Comparison of ENCODE assay signal across 8 mouse cellular contexts in the genomic region with DNA sequence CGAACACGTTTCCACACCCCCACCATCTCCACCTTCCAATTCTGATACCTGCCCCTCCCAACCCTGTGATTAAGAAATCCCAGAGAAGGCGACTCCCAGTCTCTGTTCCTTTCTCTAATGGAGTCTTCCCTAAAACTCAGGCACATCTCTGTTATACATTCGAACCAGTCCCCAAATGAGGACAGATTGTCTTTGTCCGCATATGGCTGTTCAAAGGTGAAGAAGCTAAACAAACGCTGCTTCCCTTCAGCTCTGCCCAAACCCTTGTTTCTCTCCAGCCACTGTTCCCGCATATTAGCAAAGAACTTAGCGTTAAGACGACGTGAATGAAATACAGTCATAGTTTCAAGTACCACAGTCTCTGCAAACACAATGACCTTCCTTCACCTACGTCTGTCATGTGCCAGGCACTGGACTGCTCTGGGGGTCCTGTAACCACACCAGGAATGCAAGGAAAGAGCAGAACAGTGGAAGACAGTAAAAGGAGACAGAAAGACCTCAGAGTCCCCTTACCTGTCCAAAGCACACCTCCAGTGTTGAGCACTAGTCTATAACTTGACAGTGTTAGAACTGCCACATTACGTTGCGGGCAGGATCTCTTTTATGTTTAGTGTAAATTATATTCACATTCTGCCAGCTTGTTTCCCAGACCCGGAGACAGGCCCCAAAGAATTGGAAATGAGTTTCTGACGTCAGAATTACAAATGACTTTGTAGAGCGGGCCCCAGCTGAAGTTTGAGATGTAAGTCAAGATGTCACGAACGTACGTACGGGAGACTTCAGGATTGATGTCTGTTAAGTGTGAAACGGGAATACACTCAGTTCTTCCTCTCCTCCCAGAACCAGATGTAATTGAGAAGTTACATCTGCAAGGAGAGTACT. TPM values are rescaled to one million over a fixed set of nuclear protein-coding genes. Genes with fewer than 3 reads are reported as not detected.
DNase-seq lines count a peak whose midpoint lies in the region; ATAC-seq and TF ChIP-seq lines count a peak whose summit lies in the region.

A gene (minus strand): TSS at position 51 of the 882 bp plus-strand sequence.

- no peak for TF ChIP-seq CTCF in kidney, adult 2 months (conservative IDR thresholded peaks at IDR 0.05; ENCODE audit: insufficient read depth, insufficient read length, low read depth, low read length)
- TF ChIP-seq CTCF in bone marrow macrophage, adult 2 months (IDR thresholded peaks at IDR 0.05; ENCODE audit: low read depth, low read length): no peak
- no peak for TF ChIP-seq CTCF in liver, postnatal 0 days (IDR thresholded peaks at IDR 0.05; ENCODE audit: low read depth)

- 80% methylated on average over 21 of the region's 21 CpGs for WGBS in kidney, adult 2 months
- 24% methylated on average over 21 of the region's 21 CpGs for WGBS in hindbrain, embryonic 14.5 days
- WGBS in liver, postnatal 0 days (ENCODE audit: insufficient replicate concordance): 71% methylated on average over 21 of the region's 21 CpGs

- H3K36me3 ChIP-seq in kidney, adult 2 months (ENCODE audit: control insufficient read depth, insufficient read depth, low read length): no peaks in the 10 kb centered on the region
- no peaks in the 10 kb centered on the region for H3K36me3 ChIP-seq in hindbrain, embryonic 14.5 days (replicated peaks; ENCODE audit: control insufficient read depth, insufficient read depth)
- H3K36me3 ChIP-seq in liver, postnatal 0 days (replicated peaks; ENCODE audit: insufficient read depth, low read length): no peaks in the 10 kb centered on the region

- H3K4me1 ChIP-seq in kidney, adult 2 months (ENCODE audit: control insufficient read depth, insufficient read depth, low read length): peaks cover 2% of the 10 kb centered on the region; the same call in 1 of the 2 replicates
- no peaks in the 10 kb centered on the region for H3K4me1 ChIP-seq in bone marrow macrophage, adult 2 months (ENCODE audit: control insufficient read depth, insufficient read depth, low read length)
- peaks cover 36% of the 10 kb centered on the region for H3K4me1 ChIP-seq in hindbrain, embryonic 14.5 days (replicated peaks; ENCODE audit: control insufficient read depth, insufficient read depth, low read length)
- peaks cover 7% of the 10 kb centered on the region for H3K4me1 ChIP-seq in liver, postnatal 0 days (ENCODE audit: insufficient read depth)

- no peaks in the 10 kb centered on the region for H3K9me3 ChIP-seq in hindbrain, embryonic 14.5 days (ENCODE audit: control insufficient read depth, low read length)
- H3K9me3 ChIP-seq in liver, postnatal 0 days (ENCODE audit: low read length): no peaks in the 10 kb centered on the region

- no peak for DNase-seq in kidney, adult 2 months
- DNase-seq in kidney, adult 11 months: no peak
- no peak for DNase-seq in hindbrain, embryonic 14.5 days (ENCODE audit: low spot score)
- DNase-seq in liver, postnatal 0 days: no peak
- no peak for DNase-seq in gastrocnemius, postnatal 14 days
- DNase-seq in gastrocnemius, adult 8-10 months (ENCODE audit: low spot score in 2 of 2): no peak
- DNase-seq in B cell, adult 2 months: no peak

- ATAC-seq in hindbrain, embryonic 14.5 days (ENCODE audit: low FRiP score): no peak
- no peak for ATAC-seq in liver, postnatal 0 days

- H3K27ac ChIP-seq in kidney, adult 2 months (ENCODE audit: insufficient read depth, low read depth, low read length): no peak within 1 kb of the TSS
- H3K27ac ChIP-seq in bone marrow macrophage, adult 2 months (ENCODE audit: insufficient read depth, low read depth, low read length): no peak within 1 kb of the TSS
- peak within 1 kb of the TSS; percentile 92 for H3K27ac ChIP-seq in hindbrain, embryonic 14.5 days
- no peak within 1 kb of the TSS for H3K27ac ChIP-seq in liver, postnatal 0 days (ENCODE audit: low read depth)

- H3K9ac ChIP-seq in hindbrain, embryonic 14.5 days: peak within 1 kb of the TSS; percentile 87
- H3K9ac ChIP-seq in liver, postnatal 0 days (replicated peaks): peak within 1 kb of the TSS; percentile 76

- TF ChIP-seq EP300 in liver, postnatal 0 days (IDR thresholded peaks at IDR 0.05; ENCODE audit: low read depth): no peak

- peak within 1 kb of the TSS; percentile 87 for H3K4me2 ChIP-seq in hindbrain, embryonic 14.5 days (replicated peaks)
- peak within 1 kb of the TSS; percentile 87 for H3K4me2 ChIP-seq in liver, postnatal 0 days (ENCODE audit: low read depth, low read length)

- intact Hi-C loops in gastrocnemius, postnatal 14 days (cut with DNase I; ENCODE audit: low total_unique reads): no loop called here

- H3K27me3 ChIP-seq in kidney, adult 2 months (replicated peaks; ENCODE audit: control insufficient read depth, insufficient read depth, low read length): no peaks in the 10 kb centered on the region
- H3K27me3 ChIP-seq in hindbrain, embryonic 14.5 days (ENCODE audit: control insufficient read depth, insufficient read depth, low read length): no peaks in the 10 kb centered on the region
- no peaks in the 10 kb centered on the region for H3K27me3 ChIP-seq in liver, postnatal 0 days (ENCODE audit: insufficient read depth, low read length)

- H3K4me3 ChIP-seq in kidney, adult 2 months (ENCODE audit: insufficient read depth, low read depth, low read length): peak within 1 kb of the TSS; percentile 84; the same call in 1 of the 2 replicates
- peak within 1 kb of the TSS; percentile 24; the same call in 1 of the 2 replicates for H3K4me3 ChIP-seq in bone marrow macrophage, adult 2 months (ENCODE audit: insufficient read depth, low read length)
- peak within 1 kb of the TSS; percentile 63 for H3K4me3 ChIP-seq in hindbrain, embryonic 14.5 days (replicated peaks; ENCODE audit: low read length)
- peak within 1 kb of the TSS; percentile 76 for H3K4me3 ChIP-seq in liver, postnatal 0 days (ENCODE audit: low read depth, low read length)

- no peak for TF ChIP-seq POLR2A in kidney, adult 2 months (IDR thresholded peaks at IDR 0.05; ENCODE audit: low read depth, low read length)
- no peak for TF ChIP-seq POLR2A in bone marrow macrophage, adult 2 months (IDR thresholded peaks at IDR 0.05; ENCODE audit: borderline replicate concordance, low read depth, low read length)

RNA-seq across cellular contexts. Expression of the gene that starts here (rescaled TPM):
- 2.9 and 3.3 TPM in 2 replicates for polyA plus RNA-seq in kidney, adult 2 months (2012; rRNA removed)
- polyA plus RNA-seq in bone marrow macrophage, adult 2 months (2012; ENCODE audit: insufficient read depth, insufficient read length, missing spikeins): 0.74 and 1.2 TPM in 2 replicates
- 48.9 and 49.5 TPM in 2 replicates for polyA plus RNA-seq in hindbrain, embryonic 14.5 days (2014; fragmentation: Nextera tagmentation; extraction: Ambion mirVana)
- polyA plus RNA-seq in liver, postnatal 0 days (2015; fragmentation: Nextera tagmentation; extraction: Ambion mirVana): 0.71 and 0.78 TPM in 2 replicates
- 1 to 10 TPM; 1.9 to 2.6 TPM for total RNA-seq in gastrocnemius, postnatal 14 days (2021)
- total RNA-seq in gastrocnemius, adult 8-10 months (2022): 1 to 10 TPM in 1 of 4 experiments, under 1 TPM in 3; 0.75 to 1.4 (median 0.85) TPM

Comparison
In these comparisons a context has a peak if more than half of its experiments do, and no peak if none do; other contexts are left out.
1. RNA of the gene that starts here (polyA plus RNA-seq): 48.9 to 49.5 TPM in hindbrain, embryonic 14.5 days; 2.9 to 3.3 TPM in kidney, adult 2 months, 0.71 to 0.78 TPM in liver, postnatal 0 days and 0.74 to 1.2 TPM in bone marrow macrophage, adult 2 months; every median in the first group is over 10 times any median in the second.
2. H3K4me3 ChIP-seq: peak in every context shown above with its lines; median percentile 84 in kidney, adult 2 months; 76 in liver, postnatal 0 days; 63 in hindbrain, embryonic 14.5 days; 24 in bone marrow macrophage, adult 2 months.